In genomic region chr13:92611917-92612316, GRCm38 (mm10) we compare ENCODE assay signal across 8 mouse cellular contexts. TPM values are rescaled to one million over a fixed set of nuclear protein-coding genes. Genes with fewer than 3 reads are reported as not detected.
DNase-seq lines count a peak whose midpoint lies in the region; ATAC-seq and TF ChIP-seq lines count a peak whose summit lies in the region.

No protein-coding gene starts in this region.

- peak overlapping the region; percentile 95 for H3K4me2 ChIP-seq in heart, embryonic 14.5 days (ENCODE audit: low read length)
- peak overlapping the region; percentile 92 for H3K4me2 ChIP-seq in forebrain, postnatal 0 days (ENCODE audit: low read depth)
- peak overlapping the region; percentile 97 for H3K4me2 ChIP-seq in liver, embryonic 15.5 days

- peak overlapping the region; percentile 51 to 80 for H3K4me3 ChIP-seq in heart, embryonic 14.5 days (ENCODE audit: control insufficient read depth in 1 of 2, insufficient read depth in 1 of 2, low read depth in 1 of 2, low read length in 2 of 2)
- peak overlapping the region; percentile 93 for H3K4me3 ChIP-seq in forebrain, postnatal 0 days (ENCODE audit: low read depth, low read length)
- H3K4me3 ChIP-seq in liver, embryonic 15.5 days (replicated peaks): peak overlapping the region; percentile 95

- 14% methylated on average over 7 of the region's 7 CpGs for WGBS in heart, embryonic 14.5 days
- 6% methylated on average over 7 of the region's 7 CpGs for whole genome bisulfite sequencing in forebrain, postnatal 0 days
- WGBS in liver, embryonic 15.5 days (ENCODE audit: insufficient replicate concordance): 17% methylated on average over 7 of the region's 7 CpGs

- H3K27ac ChIP-seq in heart, embryonic 14.5 days (replicated peaks in 1 of 2; ENCODE audit: control insufficient read depth in 1 of 2, insufficient read depth in 1 of 2, low read depth in 2 of 2, low read length in 2 of 2): no peak overlapping the region
- H3K27ac ChIP-seq in forebrain, postnatal 0 days (ENCODE audit: low read depth, low read length): no peak overlapping the region
- peak overlapping the region; percentile 96 for H3K27ac ChIP-seq in liver, embryonic 15.5 days (replicated peaks)

- no peak for ATAC-seq in heart, embryonic 14.5 days (ENCODE audit: insufficient number of reproducible peaks, insufficient read depth, low FRiP score, low read depth)
- ATAC-seq in forebrain, postnatal 0 days: no peak
- no peak for ATAC-seq in liver, embryonic 15.5 days (ENCODE audit: insufficient read depth)

- H3K4me1 ChIP-seq in heart, embryonic 14.5 days (ENCODE audit: control insufficient read depth in 2 of 2, insufficient read depth in 2 of 2, low read length in 2 of 2): peaks cover 8 to 16% of the 10 kb centered on the region in 2 experiments
- 0 out of 2 replicates have a peak, but pooled peaks cover 11% of the 10 kb centered on the region for H3K4me1 ChIP-seq in forebrain, postnatal 0 days (ENCODE audit: insufficient read depth)
- peaks cover 53% of the 10 kb centered on the region for H3K4me1 ChIP-seq in liver, embryonic 15.5 days (replicated peaks)

- no peaks in the 10 kb centered on the region for H3K9me3 ChIP-seq in heart, embryonic 14.5 days (ENCODE audit: control insufficient read depth, low read length)
- H3K9me3 ChIP-seq in forebrain, postnatal 0 days (ENCODE audit: low read length): no peaks in the 10 kb centered on the region
- H3K9me3 ChIP-seq in liver, embryonic 15.5 days (replicated peaks): no peaks in the 10 kb centered on the region

- no peak for DNase-seq in heart, postnatal 4 days
- peak; percentile 73 for DNase-seq in R1 (ENCODE audit: low read depth, low spot score)
- DNase-seq in forebrain, postnatal 0 days: no peak
- DNase-seq in ovary, postnatal 14 days (ENCODE audit: low spot score): no peak
- no peak for DNase-seq in right cerebral cortex, adult 2 months (ENCODE audit: low spot score in 2 of 2)
- no peak for DNase-seq in MN1 (ENCODE audit: low spot score)

- TF ChIP-seq CTCF in forebrain, postnatal 0 days (IDR thresholded peaks at IDR 0.05; ENCODE audit: low read depth): no peak

- no peaks in the 10 kb centered on the region for H3K27me3 ChIP-seq in heart, embryonic 14.5 days (ENCODE audit: control insufficient read depth, insufficient read depth, low read length)
- H3K27me3 ChIP-seq in forebrain, postnatal 0 days (ENCODE audit: insufficient read depth, low read length): no peaks in the 10 kb centered on the region
- H3K27me3 ChIP-seq in liver, embryonic 15.5 days: no peaks in the 10 kb centered on the region

- no peaks in the 10 kb centered on the region for H3K36me3 ChIP-seq in heart, embryonic 14.5 days (ENCODE audit: control insufficient read depth, insufficient read depth, low read length)
- no peaks in the 10 kb centered on the region for H3K36me3 ChIP-seq in forebrain, postnatal 0 days (ENCODE audit: insufficient read depth)
- peaks cover 20% of the 10 kb centered on the region for H3K36me3 ChIP-seq in liver, embryonic 15.5 days (replicated peaks)

- H3K9ac ChIP-seq in heart, embryonic 14.5 days (ENCODE audit: low read length): peak overlapping the region; percentile 90
- H3K9ac ChIP-seq in forebrain, postnatal 0 days: peak overlapping the region; percentile 78
- H3K9ac ChIP-seq in liver, embryonic 15.5 days: peak overlapping the region; percentile 87

RNA-seq across cellular contexts. Expression of gene Serinc5, which starts 1.0 kb away (rescaled TPM):
- 11.0 and 12.6 TPM in 2 replicates for polyA plus RNA-seq in heart, embryonic 14.5 days (2014; fragmentation: Nextera tagmentation; extraction: Ambion mirVana)
- total RNA-seq in heart, postnatal 4 days (2021): 10 to 100 TPM; 27.5 to 29.4 TPM
- 31.1 and 41.7 TPM in 2 replicates for total RNA-seq in forebrain, postnatal 0 days (2014; rRNA removed)
- 9.0 and 11.5 TPM in 2 replicates for polyA plus RNA-seq in forebrain, postnatal 0 days (2015; fragmentation: Nextera tagmentation; extraction: Ambion mirVana)
- polyA plus RNA-seq in liver, embryonic 15.5 days (2015; fragmentation: Nextera tagmentation; extraction: Ambion mirVana): 17.3 and 20.1 TPM in 2 replicates

RNA-seq across cellular contexts. Expression of gene Spz1, which starts 35.9 kb away (rescaled TPM):
- not detected in 2 replicates for polyA plus RNA-seq in heart, embryonic 14.5 days (2014; fragmentation: Nextera tagmentation; extraction: Ambion mirVana)
- total RNA-seq in heart, postnatal 4 days (2021): not detected
- not detected in 2 replicates for total RNA-seq in forebrain, postnatal 0 days (2014; rRNA removed)
- polyA plus RNA-seq in forebrain, postnatal 0 days (2015; fragmentation: Nextera tagmentation; extraction: Ambion mirVana): not detected in 2 replicates
- polyA plus RNA-seq in liver, embryonic 15.5 days (2015; fragmentation: Nextera tagmentation; extraction: Ambion mirVana): not detected in 2 replicates
